Mouse (Mus musculus): ENCODE data around the gene Nup54. TPM values are rescaled to one million over a fixed set of nuclear protein-coding genes. Genes with fewer than 3 reads are reported as not detected.

Nup54 gene
- polyA plus RNA-seq, 1 experiment from 2014 or later: 60.2 TPM

DNA sequence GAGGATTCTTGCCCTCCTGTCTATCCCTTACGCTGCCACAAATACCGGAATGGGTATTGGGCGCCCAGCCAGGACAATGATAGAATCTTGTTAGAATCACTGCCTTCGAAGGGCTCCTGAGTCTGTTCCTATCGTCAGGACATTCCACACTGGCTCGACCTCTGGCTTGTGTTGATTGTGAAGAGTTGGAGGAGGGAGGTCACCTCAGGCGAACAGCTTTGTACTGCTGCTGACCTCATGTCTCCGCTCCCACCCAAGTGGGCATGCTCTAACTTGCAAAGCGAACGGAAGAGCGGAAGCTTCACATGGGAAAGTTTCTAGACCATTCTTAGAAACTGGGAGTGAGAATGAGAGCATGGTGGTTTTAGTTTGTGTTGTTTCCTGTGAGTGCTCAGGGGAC is 47.6 kb downstream of the Nup54 start:
- peaks cover 27% of the 10 kb centered on the region for H3K27me3 ChIP-seq
- 75% methylated on average over 11 of the region's 11 CpGs for WGBS
- no peak for ATAC-seq (ENCODE audit: low FRiP score, low read depth)
- H3K4me3 ChIP-seq: no peak overlapping the region
- H3K4me1 ChIP-seq: peaks cover 12% of the 10 kb centered on the region; the same call in 1 of the 2 replicates
- H3K36me3 ChIP-seq: no peaks in the 10 kb centered on the region
- no peak overlapping the region for H3K4me2 ChIP-seq (replicated peaks)
- H3K9me3 ChIP-seq: no peaks in the 10 kb centered on the region
- H3K27ac ChIP-seq: no peak overlapping the region
- H3K9ac ChIP-seq: no peak overlapping the region

DNA sequence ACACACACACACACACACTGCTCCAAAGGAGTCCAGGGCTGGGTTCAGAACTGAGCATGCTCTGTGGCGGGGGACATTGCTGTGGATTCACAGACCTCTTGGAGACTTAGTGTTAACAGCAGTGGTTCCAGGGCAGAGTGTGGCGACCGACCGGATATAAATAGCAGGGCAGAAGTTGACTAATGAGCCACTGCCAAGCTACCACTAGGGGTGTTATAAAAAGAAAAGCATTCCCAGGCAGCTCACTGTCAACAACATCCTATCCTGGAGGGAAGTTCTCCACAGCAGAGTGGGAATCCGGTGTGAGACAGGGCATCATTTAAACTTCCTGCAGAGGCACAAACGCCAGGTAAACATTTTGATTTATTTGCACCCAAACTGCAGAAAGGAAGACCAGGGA is 48.4 kb downstream of the Nup54 start:
- Histone ChIP-seq H3K4me3 (no peak overlapping the region), H3K36me3 (no peaks in the 10 kb centered on the region), H3K27me3 (peaks cover 19% of the 10 kb centered on the region), H3K9me3 (no peaks in the 10 kb centered on the region), H3K4me2 (replicated peaks) (no peak overlapping the region), H3K4me1 (peaks cover 12% of the 10 kb centered on the region; the same call in 1 of the 2 replicates), H3K27ac (no peak overlapping the region), H3K9ac (no peak overlapping the region)
- WGBS: 25% methylated on average over 6 of the region's 6 CpGs
- ATAC-seq (ENCODE audit: low FRiP score, low read depth): no peak

DNA sequence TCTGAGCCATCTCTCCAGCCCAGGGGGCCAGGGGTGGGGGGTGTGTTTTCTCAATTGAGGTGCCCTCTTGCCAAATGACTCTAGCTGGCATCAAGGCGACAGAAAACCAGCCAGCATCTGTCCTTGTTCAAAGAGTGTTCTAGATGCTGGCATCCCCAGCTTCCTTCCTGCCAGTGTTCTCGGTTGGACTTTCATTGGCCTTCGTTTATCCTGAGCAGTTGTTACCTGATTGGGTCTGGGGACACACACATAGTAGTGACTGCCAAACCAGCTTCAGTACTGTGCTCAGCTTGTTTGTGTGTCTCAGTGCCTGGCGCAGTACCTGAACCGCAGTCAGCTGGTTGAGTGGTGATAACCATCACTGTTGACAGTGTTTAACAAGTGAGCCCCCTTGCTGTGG is 48.9 kb downstream of the Nup54 start:
- H3K27me3 ChIP-seq: peaks cover 14% of the 10 kb centered on the region
- no peak overlapping the region for H3K9ac ChIP-seq
- H3K4me3 ChIP-seq: no peak overlapping the region
- no peak overlapping the region for H3K27ac ChIP-seq
- H3K9me3 ChIP-seq: no peaks in the 10 kb centered on the region
- H3K4me2 ChIP-seq (replicated peaks): no peak overlapping the region
- WGBS: 84% methylated on average over 5 of the region's 5 CpGs
- no peak for ATAC-seq (ENCODE audit: low FRiP score, low read depth)
- H3K4me1 ChIP-seq: peaks cover 12% of the 10 kb centered on the region; the same call in 1 of the 2 replicates
- H3K36me3 ChIP-seq: no peaks in the 10 kb centered on the region

DNA sequence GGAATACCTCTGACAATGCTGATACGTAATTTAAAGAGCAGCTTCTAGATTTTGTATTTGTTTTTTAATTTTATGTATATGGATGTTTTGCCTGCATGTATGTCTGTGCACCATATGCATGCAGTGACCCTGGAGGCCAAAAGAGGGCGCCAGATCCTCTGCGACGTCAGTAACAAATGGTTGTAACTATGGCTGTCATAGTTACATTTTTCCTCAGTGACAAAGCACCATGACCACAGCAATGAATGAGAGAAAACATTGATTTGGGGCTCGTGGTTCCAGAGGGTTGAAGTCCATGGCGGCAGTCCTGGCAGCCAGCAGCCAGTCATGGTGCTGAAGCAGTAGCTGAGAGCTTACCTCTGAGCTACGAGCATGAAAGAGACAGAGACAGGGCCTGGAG is 50.2 kb downstream of the Nup54 start:
- ATAC-seq (ENCODE audit: low FRiP score, low read depth): no peak
- no peak overlapping the region for H3K27ac ChIP-seq
- H3K4me3 ChIP-seq: no peak overlapping the region
- peaks cover 11% of the 10 kb centered on the region; the same call in 1 of the 2 replicates for H3K4me1 ChIP-seq
- no peak overlapping the region for H3K9ac ChIP-seq
- 50% methylated on average over 7 of the region's 7 CpGs for WGBS
- no peaks in the 10 kb centered on the region for H3K9me3 ChIP-seq
- H3K27me3 ChIP-seq: peaks cover 1% of the 10 kb centered on the region; the same call in 1 of the 2 replicates
- no peaks in the 10 kb centered on the region for H3K36me3 ChIP-seq
- no peak overlapping the region for H3K4me2 ChIP-seq (replicated peaks)

DNA sequence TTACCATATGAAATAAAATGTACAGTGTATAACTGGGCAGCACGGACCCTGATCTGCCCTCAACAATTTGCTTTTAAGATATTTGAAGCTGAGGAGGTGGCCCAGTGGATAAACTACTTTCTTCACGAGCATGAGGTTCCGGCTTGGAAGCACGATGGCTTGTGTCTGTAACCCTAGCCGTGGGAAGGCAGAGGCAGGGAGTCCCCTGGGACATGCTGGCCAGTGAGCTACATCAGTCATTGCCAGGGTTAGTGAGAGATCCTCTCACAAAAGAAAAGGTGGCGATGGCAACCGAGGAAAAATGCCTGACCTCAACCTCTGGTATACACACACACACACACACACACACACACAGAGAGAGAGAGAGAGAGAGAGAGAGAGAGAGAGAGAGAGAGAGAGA is 51.3 kb downstream of the Nup54 start:
- 61% methylated on average over 7 of the region's 7 CpGs for WGBS

DNA sequence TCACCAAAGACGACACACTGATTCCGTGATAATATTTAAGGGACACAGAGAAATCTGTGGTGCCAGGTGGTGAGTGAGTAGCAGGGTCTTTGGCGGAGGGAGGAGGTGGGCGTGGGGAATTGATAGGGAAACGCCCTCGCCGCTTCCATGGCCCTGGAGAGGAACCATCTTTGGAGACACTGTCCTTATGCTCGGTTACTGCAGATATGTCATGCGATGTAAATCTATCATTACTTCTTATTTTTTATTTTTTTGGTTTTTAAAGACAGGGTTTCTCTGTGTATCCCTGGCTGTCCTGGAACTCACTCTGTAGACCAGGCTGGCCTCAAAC is 52.7 kb downstream of the Nup54 start:
- WGBS: 59% methylated on average over 9 of the region's 9 CpGs
- Histone ChIP-seq H3K4me3 (no peak overlapping the region), H3K9ac (no peak overlapping the region), H3K27me3 (no peaks in the 10 kb centered on the region), H3K4me1 (peaks cover 15% of the 10 kb centered on the region), H3K36me3 (no peaks in the 10 kb centered on the region), H3K4me2 (replicated peaks) (no peak overlapping the region), H3K27ac (no peak overlapping the region), H3K9me3 (no peaks in the 10 kb centered on the region)
- ATAC-seq (ENCODE audit: low FRiP score, low read depth): no peak

More for the DNA sequence above, 51.3 kb downstream of the Nup54 start:
- H3K36me3 ChIP-seq: no peaks in the 10 kb centered on the region
- no peaks in the 10 kb centered on the region for H3K27me3 ChIP-seq
- H3K27ac ChIP-seq: no peak overlapping the region
- H3K9me3 ChIP-seq: no peaks in the 10 kb centered on the region
- H3K4me3 ChIP-seq: no peak overlapping the region
- H3K9ac ChIP-seq: no peak overlapping the region
- H3K4me2 ChIP-seq (replicated peaks): no peak overlapping the region
- no peak for ATAC-seq (ENCODE audit: low FRiP score, low read depth)
- H3K4me1 ChIP-seq: 0 out of 2 replicates have a peak, but pooled peaks cover 2% of the 10 kb centered on the region

DNA sequence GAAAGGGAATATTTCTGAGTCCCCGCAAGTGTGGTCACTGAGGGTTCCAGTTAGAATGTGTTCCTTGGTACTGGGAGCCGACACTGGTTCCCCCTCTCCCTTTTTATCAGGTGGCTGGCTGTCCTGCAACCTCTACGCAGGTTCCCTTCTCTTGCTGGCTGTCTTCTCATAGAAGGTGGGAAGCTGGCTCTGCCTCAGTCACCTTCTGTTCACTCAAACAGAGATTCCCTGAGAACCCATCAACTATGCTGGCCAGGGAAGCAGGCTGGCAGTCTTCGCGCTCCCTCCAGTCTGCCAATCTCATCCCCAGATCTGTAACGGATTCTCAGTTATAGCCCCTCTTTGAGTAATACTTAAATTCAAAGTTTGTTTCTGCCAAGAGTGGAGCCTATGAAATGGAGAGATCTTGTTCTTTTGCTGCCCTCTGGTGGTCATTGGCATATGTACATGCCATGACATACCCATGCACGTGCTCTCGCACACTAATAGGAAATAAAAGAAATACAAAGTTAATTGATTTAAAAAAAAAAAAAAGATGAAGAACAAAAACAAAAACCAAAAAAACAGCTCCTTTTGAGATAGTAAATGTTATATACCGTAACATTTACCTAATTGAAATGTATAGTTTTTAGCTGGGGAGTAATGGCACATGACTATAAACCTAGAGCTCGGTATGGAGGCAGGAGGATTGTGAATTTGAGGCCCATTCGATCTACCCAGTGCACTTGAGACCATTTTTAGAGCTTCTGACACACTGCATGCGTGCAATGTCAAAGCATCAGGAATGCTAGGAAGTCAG is 53.3 kb downstream of the Nup54 start:
- H3K27ac ChIP-seq: no peak overlapping the region
- H3K4me2 ChIP-seq (replicated peaks): 0 out of 2 replicates have a peak overlapping the region, but pooled peaks have one; percentile 16
- no peaks in the 10 kb centered on the region for H3K27me3 ChIP-seq
- no peak overlapping the region for H3K4me3 ChIP-seq
- ATAC-seq (ENCODE audit: low FRiP score, low read depth): peak; percentile 82; the same call in 1 of the 2 replicates
- no peaks in the 10 kb centered on the region for H3K9me3 ChIP-seq
- 36% methylated on average over 12 of the region's 12 CpGs for WGBS
- no peaks in the 10 kb centered on the region for H3K36me3 ChIP-seq
- H3K9ac ChIP-seq: no peak overlapping the region
- H3K4me1 ChIP-seq: peaks cover 21% of the 10 kb centered on the region

DNA sequence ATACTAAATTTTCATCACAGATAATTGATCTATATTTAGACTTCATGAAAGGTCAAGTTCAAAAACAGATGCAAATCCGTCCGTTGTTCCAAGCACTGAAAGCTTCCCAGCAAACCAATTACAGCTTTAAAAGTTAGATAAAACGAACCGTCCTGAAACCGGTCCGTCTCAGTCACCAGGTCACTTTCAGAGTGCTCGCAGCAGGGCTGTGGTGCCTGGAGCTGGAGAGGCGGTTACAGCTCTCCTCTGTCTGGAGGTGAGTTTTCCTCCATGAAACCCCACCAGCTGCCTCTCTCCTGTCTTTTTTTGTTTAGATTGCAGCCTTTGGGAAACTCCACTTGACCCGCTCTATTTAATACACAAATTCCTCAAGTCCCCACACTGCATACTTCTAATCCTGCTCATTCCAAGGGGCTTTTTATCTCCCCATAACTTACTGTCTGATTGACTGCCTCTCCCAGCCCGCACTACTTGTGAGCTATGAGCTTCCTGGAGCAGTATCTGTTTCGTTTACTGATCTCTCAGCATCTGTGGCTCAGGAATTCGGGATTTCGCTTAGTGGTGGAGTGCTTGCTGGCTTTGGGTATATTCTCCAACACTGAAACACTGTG is 58.1 kb downstream of the Nup54 start:
- H3K36me3 ChIP-seq: no peaks in the 10 kb centered on the region
- 0 out of 2 replicates have a peak, but pooled peaks have one; percentile 25 for ATAC-seq (ENCODE audit: low FRiP score, low read depth)
- H3K4me3 ChIP-seq: no peak overlapping the region
- H3K27ac ChIP-seq: peak overlapping the region; percentile 34; the same call in 1 of the 2 replicates
- H3K4me1 ChIP-seq: peaks cover 23% of the 10 kb centered on the region
- 0 out of 2 replicates have a peak overlapping the region, but pooled peaks have one; percentile 7 for H3K4me2 ChIP-seq (replicated peaks)
- 23% methylated on average over 13 of the region's 13 CpGs for WGBS
- H3K9ac ChIP-seq: no peak overlapping the region
- H3K9me3 ChIP-seq: no peaks in the 10 kb centered on the region
- no peaks in the 10 kb centered on the region for H3K27me3 ChIP-seq

DNA sequence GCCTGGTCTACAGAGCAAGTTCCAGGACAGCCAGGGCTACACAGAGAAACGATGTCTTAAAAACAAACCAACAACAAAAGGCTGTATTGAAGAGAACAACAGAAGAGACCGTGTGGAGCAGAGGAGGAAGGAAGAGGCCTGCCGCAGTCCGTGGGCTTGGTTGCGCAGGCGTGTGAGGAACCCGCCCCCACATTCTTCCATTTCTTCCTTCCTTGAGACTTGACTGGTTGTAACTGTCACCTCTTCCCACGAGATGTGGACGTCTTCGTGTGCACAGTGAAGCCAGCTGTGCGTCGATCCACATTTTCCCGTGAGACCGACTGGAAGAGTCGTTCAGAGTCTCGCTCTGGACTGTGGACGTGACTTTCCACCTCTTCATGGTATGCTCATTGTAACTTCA is 59.7 kb downstream of the Nup54 start:
- Histone ChIP-seq H3K4me1 (peaks cover 29% of the 10 kb centered on the region), H3K36me3 (no peaks in the 10 kb centered on the region), H3K4me3 (no peak overlapping the region), H3K27me3 (no peaks in the 10 kb centered on the region), H3K9me3 (no peaks in the 10 kb centered on the region), H3K9ac (no peak overlapping the region), H3K4me2 (replicated peaks) (no peak overlapping the region), H3K27ac (no peak overlapping the region)
- no peak for ATAC-seq (ENCODE audit: low FRiP score, low read depth)
- WGBS: 79% methylated on average over 17 of the region's 17 CpGs

DNA sequence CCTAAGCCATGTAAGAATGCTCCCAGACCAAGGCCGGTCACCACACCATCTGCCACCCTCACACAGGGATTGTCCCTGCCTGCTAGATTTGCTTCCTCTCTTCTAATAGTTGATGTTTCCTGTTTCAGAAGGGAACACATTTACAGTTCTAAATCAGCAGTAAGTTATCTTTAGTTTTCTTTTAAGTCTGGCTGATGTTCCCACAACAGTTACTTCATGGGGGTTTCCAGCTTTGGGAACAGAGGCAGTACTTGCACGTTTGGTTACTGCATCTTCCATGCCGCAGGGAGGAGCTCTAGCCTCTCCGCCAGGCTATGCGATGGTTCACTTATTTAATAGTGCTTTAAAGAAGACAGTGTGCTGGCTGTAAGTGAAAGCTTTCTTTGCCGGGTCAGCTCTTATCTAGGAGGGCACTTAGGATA is 60.3 kb downstream of the Nup54 start:
- Histone ChIP-seq H3K36me3 (no peaks in the 10 kb centered on the region), H3K4me3 (no peak overlapping the region), H3K27ac (no peak overlapping the region), H3K9me3 (no peaks in the 10 kb centered on the region), H3K4me1 (peaks cover 29% of the 10 kb centered on the region), H3K4me2 (replicated peaks) (no peak overlapping the region), H3K27me3 (no peaks in the 10 kb centered on the region), H3K9ac (no peak overlapping the region)
- ATAC-seq (ENCODE audit: low FRiP score, low read depth): no peak
- WGBS: 51% methylated on average over 6 of the region's 6 CpGs

DNA sequence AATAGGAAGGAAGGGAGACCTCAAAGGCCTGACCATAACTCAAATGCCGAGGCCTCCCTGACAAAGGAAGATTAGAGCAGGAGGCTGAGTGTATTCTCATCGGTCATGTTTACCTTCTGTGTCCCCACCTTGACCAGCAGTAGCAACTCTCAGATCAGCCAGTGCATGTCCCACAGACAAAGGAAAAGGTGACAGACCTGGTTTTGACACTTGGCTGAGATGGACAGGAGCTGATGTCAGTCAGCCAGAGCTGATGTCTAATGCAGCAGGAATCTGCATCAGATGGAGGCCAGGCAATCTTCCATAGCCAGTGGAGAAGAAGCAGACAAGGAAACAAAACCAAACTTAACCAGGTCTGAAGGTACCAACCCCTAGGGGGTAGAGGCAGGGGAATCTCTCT is 62.4 kb downstream of the Nup54 start:
- no peaks in the 10 kb centered on the region for H3K27me3 ChIP-seq
- no peak overlapping the region for H3K4me2 ChIP-seq (replicated peaks)
- H3K4me1 ChIP-seq: peaks cover 28% of the 10 kb centered on the region
- no peaks in the 10 kb centered on the region for H3K9me3 ChIP-seq
- 63% methylated on average over 2 of the region's 2 CpGs for WGBS
- H3K36me3 ChIP-seq: no peaks in the 10 kb centered on the region
- H3K9ac ChIP-seq: no peak overlapping the region
- no peak overlapping the region for H3K4me3 ChIP-seq
- H3K27ac ChIP-seq: no peak overlapping the region
- no peak for ATAC-seq (ENCODE audit: low FRiP score, low read depth)

DNA sequence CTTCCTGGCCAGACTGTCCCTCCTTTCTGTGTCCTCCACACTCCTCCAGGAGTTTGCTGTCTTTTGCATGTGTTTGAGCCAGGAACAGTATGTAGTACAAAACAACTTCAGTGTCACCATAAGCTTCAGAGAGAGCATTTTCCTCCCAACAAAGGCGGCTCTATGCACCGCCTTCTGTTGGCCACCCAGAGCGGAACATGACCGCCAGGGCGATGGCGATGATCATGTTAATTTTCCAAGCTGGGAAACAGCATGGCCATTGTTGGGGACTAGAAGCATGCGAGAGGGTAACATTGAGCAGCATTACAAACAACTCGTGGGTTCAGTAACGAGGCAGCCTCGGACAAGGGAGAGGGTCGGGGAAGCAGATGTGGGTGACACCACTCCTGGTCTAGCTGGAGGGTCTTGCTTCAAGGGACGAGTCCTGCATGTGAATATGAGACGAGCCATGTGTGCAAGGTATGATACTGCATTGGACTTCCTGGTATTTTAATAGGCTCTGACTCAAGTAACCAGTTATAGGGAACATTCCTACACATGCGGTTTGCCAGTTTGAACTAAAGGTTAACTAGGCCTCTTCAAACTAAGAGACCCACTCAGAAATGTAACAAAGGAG is 63.5 kb downstream of the Nup54 start:
- peak; percentile 57; the same call in 1 of the 2 replicates for ATAC-seq (ENCODE audit: low FRiP score, low read depth)
- WGBS: 62% methylated on average over 14 of the region's 14 CpGs
- Histone ChIP-seq H3K9me3 (no peaks in the 10 kb centered on the region), H3K4me3 (no peak overlapping the region), H3K9ac (no peak overlapping the region), H3K4me1 (peaks cover 19% of the 10 kb centered on the region; the same call in 1 of the 2 replicates), H3K36me3 (no peaks in the 10 kb centered on the region), H3K27me3 (no peaks in the 10 kb centered on the region), H3K4me2 (replicated peaks) (no peak overlapping the region), H3K27ac (peak overlapping the region; percentile 63; the same call in 1 of the 2 replicates)

Measured in limb, embryonic 13.5 days (tissue).